Mouse (Mus musculus): ENCODE data around the gene Gorasp1. TPM values are rescaled to one million over a fixed set of nuclear protein-coding genes. Genes with fewer than 3 reads are reported as not detected.
A peak's percentile ranks its signal among the peaks of the same experiment; 100 is the strongest.

Gene Gorasp1
- polyA plus RNA-seq, 1 experiment, result 8.3 TPM

DNA sequence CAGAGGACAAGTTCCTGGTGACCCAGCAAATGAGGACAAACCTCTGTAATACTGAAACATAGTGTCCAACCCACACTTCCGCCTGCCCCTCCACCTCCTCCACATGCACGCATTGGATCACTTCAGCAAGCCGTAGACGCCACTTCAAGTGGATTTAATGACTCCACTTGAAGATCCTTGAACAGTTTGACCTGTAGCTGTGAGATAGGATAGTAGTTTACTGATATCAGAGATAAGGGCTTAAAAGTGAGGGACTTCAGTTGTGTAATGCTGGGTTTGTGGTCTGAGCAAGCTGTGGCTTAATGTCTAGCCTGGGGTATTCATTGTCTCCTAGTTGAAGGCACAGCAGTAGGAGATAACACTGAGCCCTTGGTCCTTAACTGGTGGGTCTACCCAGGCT is 13.9 kb downstream of the Gorasp1 start:
- Histone ChIP-seq H3K4me1 (ENCODE audit: control insufficient read depth, insufficient read depth, insufficient read length, low read length) (no peaks in the 10 kb centered on the region), H3K4me3 (ENCODE audit: insufficient read depth, low read depth, low read length) (no peak overlapping the region), H3K27ac (replicated peaks; ENCODE audit: low read depth, low read length) (no peak overlapping the region)

DNA sequence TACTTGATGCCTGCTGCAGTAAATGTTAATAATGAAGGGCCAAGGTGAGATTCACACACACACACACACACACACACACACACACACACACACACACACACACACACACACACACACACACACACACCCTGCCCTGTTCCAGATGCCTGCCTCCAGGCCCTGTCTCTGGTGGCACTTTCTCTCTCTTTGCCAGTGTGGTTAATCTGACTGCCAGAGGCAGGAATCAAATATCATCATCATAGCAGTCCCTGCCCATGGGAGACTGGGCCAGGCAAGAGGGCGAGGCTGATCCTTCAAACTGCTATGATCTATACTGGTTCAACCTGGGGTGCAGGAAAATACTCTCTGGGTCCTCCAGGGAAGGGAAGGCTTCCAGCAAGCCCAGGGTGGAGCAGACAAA is 17.5 kb downstream of the Gorasp1 start:
- no peaks in the 10 kb centered on the region for H3K4me1 ChIP-seq (ENCODE audit: control insufficient read depth, insufficient read depth, insufficient read length, low read length)
- H3K27ac ChIP-seq (replicated peaks; ENCODE audit: low read depth, low read length), result no peak overlapping the region
- H3K4me3 ChIP-seq (ENCODE audit: insufficient read depth, low read depth, low read length), result no peak overlapping the region

DNA sequence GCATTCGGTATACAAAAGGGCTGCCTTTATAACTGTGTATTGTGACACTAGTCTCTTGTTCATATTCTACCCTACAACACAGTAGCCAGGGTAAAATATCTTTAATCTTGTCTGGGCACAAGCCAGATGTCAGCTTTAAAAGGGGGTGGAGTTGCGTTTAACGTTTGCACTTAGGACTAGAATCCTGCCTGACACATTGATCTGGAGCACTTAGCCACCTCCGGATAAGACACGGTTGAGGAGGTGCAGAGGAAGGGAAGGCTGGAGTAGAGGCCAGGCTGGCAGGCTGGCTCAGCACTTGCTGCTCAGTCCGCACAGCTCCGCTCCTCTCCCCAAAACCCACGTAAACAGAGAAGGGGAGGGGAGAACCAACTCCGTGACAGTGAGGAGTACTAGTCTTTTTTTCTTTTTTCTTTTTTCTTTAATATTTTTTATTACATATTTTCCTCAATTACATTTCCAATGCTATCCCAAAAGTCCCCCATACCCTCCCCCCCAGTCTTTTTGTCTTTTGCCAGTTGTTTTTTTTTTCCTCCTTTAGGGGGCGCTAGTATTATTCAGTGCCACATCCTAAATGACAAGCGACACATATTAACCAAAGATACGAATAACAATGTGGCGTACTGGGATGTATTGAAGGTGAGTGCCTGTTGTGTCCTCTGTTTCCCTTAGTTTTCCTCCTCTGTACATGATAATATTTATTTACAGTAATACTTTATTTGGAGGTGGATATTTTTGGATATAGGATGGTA is 24.1 kb downstream of the Gorasp1 start:
- H3K4me1 ChIP-seq (ENCODE audit: control insufficient read depth, insufficient read depth, insufficient read length, low read length), result no peaks in the 10 kb centered on the region
- H3K27ac ChIP-seq (replicated peaks; ENCODE audit: low read depth, low read length), result no peak overlapping the region
- no peak overlapping the region for H3K4me3 ChIP-seq (ENCODE audit: insufficient read depth, low read depth, low read length)

DNA sequence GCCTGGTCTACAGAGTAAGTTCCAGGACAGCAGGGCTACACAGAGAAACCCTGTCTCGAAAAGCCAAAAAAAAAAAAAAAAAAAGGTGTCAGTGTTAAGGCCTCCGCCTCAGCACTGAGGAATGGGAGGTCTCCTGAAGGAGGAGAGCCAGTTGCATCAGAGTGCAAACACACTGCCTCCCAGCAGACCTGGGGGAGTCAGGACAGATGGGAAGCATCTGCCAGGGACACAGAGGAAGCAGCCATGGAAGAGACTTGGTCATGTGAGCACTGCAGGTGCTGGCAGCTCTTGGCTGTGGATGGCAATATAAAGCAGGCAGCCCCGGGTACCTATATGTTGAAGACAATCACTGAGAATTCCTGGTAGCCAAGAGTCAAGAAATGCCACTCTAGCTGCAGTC is 27.4 kb downstream of the Gorasp1 start:
- Histone ChIP-seq H3K27ac (replicated peaks; ENCODE audit: low read depth, low read length) (no peak overlapping the region), H3K4me1 (ENCODE audit: control insufficient read depth, insufficient read depth, insufficient read length, low read length) (no peaks in the 10 kb centered on the region), H3K4me3 (ENCODE audit: insufficient read depth, low read depth, low read length) (no peak overlapping the region)

DNA sequence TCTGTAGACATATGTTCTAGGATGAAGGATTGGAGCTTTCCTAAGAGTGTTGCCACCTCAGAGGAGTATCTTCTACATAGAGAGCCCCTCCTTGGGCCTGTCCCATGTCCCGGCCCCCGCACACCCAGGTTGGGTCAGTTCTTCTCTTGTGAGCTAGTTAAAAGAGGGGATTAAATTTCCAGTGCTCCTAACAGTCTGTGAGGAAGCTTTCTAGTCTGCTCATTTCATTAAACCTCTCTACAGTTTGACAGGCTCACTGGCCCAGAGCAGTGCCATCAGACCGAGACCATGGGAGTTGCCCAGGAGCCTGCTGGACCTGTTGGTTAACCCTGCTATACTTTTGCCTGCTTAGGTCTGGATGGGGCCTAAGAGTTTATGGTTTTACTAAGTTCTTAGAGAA is 28.7 kb downstream of the Gorasp1 start:
- Histone ChIP-seq H3K4me1 (ENCODE audit: control insufficient read depth, insufficient read depth, insufficient read length, low read length) (no peaks in the 10 kb centered on the region), H3K27ac (replicated peaks; ENCODE audit: low read depth, low read length) (no peak overlapping the region)

DNA sequence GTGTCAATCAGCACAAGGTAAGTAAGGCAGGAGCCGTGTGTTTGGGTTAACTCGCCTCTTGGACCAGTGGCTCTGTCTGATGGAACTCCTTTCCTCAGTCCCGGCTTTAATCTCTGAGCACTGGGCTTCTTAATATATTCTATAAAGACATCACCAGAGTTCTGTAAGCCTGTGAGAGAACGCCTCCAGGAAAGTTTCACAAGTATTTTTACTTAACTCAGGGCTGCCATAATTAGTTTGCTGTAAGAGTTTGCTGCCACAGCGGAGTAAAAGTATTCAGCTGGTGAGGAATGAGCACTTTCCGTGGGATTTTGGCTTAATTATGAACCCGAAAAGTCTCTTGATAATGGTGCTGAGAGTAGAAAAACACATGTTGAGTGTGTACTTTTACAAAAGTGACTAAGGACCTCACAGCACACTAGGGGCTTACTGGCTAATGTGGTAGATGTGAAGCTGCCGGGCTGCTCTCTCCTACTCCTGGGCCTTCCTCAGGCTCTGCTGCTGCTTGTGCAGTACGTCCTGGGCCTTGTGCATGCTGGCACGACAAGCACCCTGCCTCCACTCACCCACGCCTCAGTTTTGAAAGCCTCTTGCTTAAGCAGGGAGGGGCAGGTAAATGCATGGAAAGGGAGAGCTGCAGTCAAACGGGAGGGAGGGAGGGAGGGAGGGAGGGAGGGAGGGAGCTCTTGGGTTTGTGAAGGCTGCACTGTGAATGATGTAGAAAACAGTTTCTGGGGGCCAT is 34.8 kb downstream of the Gorasp1 start:
- Histone ChIP-seq H3K4me1 (ENCODE audit: control insufficient read depth, insufficient read depth, insufficient read length, low read length) (no peaks in the 10 kb centered on the region), H3K27ac (replicated peaks; ENCODE audit: low read depth, low read length) (no peak overlapping the region), H3K4me3 (ENCODE audit: insufficient read depth, low read depth, low read length) (no peak overlapping the region)

More for the DNA sequence above, 28.7 kb downstream of the Gorasp1 start:
- H3K4me3 ChIP-seq (ENCODE audit: insufficient read depth, low read depth, low read length), result no peak overlapping the region

DNA sequence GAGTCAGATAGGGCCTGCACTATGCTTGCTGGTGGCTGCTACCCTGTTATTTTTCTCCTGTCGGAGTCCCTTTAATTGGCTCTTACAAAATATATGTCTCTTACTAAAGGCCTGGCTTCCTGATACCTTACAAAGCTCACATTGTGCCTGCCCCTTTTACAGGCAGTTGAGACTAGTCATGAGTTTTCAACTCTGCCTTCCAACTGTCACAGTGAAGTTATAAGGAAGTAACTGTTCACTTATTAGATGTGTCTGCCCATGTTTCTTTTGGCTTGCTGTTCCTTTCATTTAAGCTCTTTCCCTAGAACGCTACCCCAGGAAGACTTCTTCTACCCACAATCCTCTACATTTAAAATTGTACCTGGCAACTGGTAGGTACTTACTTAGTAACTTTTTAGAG is 37.9 kb downstream of the Gorasp1 start:
- no peak overlapping the region for H3K27ac ChIP-seq (replicated peaks; ENCODE audit: low read depth, low read length)
- no peak overlapping the region for H3K4me3 ChIP-seq (ENCODE audit: insufficient read depth, low read depth, low read length)
- H3K4me1 ChIP-seq (ENCODE audit: control insufficient read depth, insufficient read depth, insufficient read length, low read length), result peaks cover 7% of the 10 kb centered on the region; the same call in 1 of the 2 replicates

DNA sequence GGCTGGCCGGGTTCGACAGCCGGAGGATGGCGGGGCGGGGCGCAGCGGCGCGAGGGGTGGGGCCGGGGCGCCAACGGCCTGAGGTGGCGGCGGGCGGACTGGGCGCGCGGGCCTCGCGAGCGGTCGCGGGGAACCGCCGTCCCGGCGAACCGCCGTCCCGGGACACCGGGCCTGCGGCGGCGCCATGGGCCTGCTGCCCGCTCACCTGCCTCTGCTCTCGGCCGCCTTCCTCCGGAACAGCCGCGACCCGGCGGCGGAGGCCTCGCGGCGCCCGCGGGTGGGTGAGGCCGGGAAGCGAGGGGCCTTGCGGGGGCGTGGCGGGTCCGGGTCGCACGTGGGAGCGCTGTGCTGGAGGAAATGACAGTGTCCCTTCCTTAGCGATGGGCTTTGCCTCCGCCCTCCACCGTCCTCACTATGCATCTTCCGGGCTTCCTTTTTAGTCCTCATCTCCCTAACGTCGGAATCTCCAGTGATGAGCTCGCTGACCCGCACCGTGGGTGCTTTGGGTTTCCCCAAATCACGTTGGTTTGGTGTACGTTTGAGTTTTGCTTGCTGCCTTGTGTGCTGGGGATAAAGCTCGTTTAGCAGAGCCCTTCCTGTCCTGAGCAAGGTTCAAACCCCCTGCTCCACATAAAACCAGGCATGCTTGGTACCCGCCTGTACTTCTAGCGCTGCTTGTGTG is 42.2 kb downstream of the Gorasp1 start:
- Histone ChIP-seq H3K4me3 (ENCODE audit: insufficient read depth, low read depth, low read length) (peak overlapping the region; percentile 69), H3K4me1 (ENCODE audit: control insufficient read depth, insufficient read depth, insufficient read length, low read length) (peaks cover 7% of the 10 kb centered on the region; the same call in 1 of the 2 replicates), H3K27ac (replicated peaks; ENCODE audit: low read depth, low read length) (peak overlapping the region; percentile 38; the same call in 1 of the 2 replicates)

DNA sequence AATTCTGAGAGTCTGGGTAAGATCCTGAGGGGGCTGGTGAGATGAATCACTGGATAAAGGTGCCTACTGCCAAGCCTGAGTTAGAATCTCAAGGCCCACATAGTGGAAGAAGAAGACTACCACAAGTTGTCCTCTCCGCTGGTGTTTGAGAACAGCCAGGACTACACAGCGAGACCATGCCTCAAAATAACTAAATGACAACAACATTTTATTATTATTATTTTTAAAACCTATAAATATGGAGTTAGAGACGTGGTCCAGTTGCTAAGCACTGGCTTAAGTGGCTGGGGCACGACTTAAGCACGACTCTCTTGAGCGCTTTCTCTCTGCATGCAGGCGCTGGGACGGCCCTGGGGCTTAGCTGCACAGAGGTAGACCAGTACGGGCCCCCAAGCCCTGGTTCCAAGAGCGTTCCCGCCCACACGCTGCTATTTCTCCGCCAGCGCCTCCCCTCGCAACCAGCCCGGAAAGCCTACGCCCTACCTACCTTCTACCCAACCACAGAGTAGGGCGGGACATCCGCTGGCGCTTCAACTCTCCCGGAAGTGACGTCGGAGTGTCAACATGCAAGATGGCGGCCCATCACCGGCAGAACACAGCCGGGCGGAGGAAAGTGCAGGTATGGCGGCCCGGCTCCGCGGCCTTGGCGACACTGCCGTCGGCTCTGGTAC is 42.9 kb downstream of the Gorasp1 start, which contains the start of gene Wdr48:
Gene Wdr48 (plus strand): TSS at position 540 of the 671 bp plus-strand sequence.
- Histone ChIP-seq H3K4me3 (ENCODE audit: insufficient read depth, low read depth, low read length) (peak within 1 kb of the TSS; percentile 69), H3K27ac (replicated peaks; ENCODE audit: low read depth, low read length) (peak within 1 kb of the TSS; percentile 38; the same call in 1 of the 2 replicates), H3K4me1 (ENCODE audit: control insufficient read depth, insufficient read depth, insufficient read length, low read length) (peaks cover 7% of the 10 kb centered on the region; the same call in 1 of the 2 replicates)

DNA sequence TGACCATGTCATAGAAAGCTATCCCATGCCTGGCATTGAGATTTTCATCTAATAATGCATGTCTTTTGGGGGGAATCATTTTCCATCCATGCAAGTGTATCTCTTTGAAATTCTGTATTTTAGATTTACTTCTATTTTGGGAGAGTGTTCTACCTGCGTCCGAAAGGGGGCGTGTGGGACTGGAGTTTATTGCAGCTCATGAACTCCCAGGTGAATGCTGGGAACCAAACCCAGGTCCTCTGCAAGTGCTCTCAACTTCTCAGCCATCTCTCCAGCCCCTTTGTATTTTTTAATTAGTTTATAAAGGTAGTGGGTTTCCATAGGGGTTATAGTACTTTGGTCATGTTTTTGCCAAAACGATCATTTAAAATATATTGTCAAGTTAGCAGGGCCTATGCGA is 43.5 kb downstream of the Gorasp1 start:
- H3K27ac ChIP-seq (replicated peaks; ENCODE audit: low read depth, low read length), result no peak overlapping the region
- H3K4me1 ChIP-seq (ENCODE audit: control insufficient read depth, insufficient read depth, insufficient read length, low read length), result peaks cover 7% of the 10 kb centered on the region; the same call in 1 of the 2 replicates
- no peak overlapping the region for H3K4me3 ChIP-seq (ENCODE audit: insufficient read depth, low read depth, low read length)

DNA sequence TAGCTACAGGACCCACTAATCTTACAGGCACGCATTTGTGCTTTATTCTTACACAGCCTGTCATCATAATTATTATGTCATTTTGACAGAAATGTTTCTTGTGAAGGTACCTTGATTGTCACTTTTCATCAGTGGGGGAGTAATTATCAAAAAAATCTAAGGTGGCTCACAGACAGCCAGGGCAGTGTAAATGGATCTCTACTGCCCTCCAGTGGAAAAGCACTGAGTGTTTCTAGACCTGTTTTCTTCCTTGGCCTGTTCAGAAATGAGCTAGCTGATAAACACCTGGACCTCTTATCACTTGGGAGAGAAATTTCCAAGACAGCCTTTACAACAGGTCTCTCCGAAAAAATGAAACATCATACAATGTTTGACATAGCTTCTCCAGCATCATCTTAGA is 46.7 kb downstream of the Gorasp1 start:
- Histone ChIP-seq H3K4me1 (ENCODE audit: control insufficient read depth, insufficient read depth, insufficient read length, low read length) (peaks cover 3% of the 10 kb centered on the region; the same call in 1 of the 2 replicates), H3K27ac (replicated peaks; ENCODE audit: low read depth, low read length) (no peak overlapping the region)

DNA sequence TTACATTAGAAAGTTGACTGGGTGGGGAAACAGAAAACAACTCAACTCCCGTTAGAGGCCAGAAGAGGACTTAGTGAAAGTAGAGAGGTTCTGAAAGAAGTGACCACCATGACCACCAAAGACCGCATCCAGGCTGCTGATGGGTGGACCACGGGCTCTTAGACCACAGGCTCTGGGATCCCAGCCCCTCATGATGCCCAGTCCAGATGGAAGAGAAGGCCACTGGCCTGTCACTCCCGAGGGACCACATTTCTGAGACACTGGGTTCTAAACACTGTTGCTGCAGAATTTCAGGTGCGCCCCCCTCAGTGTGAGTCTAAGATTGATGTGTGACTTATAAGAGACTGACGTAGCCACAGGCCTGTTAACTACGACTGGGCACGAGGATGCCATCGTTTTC is 47.9 kb downstream of the Gorasp1 start:
- Histone ChIP-seq H3K4me3 (ENCODE audit: insufficient read depth, low read depth, low read length) (no peak overlapping the region), H3K27ac (replicated peaks; ENCODE audit: low read depth, low read length) (no peak overlapping the region), H3K4me1 (ENCODE audit: control insufficient read depth, insufficient read depth, insufficient read length, low read length) (no peaks in the 10 kb centered on the region)

More for the DNA sequence above, 46.7 kb downstream of the Gorasp1 start:
- H3K4me3 ChIP-seq (ENCODE audit: insufficient read depth, low read depth, low read length), result no peak overlapping the region

DNA sequence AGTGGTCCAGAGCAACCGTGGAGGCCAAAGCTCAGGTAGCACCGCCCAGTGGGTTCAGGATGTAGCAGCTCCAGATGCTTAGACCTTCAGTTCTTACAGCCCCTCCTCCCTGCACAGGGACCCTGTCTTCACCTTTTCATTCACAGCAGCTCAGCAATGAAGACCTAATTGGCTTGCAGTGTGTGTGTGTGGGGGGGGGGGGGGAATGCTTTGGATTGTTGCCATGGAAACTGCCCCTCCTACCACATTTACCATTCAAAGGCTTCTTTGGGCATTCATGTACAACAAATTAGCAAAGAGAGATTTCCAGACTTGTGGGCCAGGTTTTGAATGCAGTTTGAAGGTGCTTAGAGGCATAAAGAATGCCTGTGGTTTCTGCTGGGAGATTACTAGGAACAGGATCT is 48.5 kb downstream of the Gorasp1 start:
- Histone ChIP-seq H3K4me3 (ENCODE audit: insufficient read depth, low read depth, low read length) (no peak overlapping the region), H3K27ac (replicated peaks; ENCODE audit: low read depth, low read length) (no peak overlapping the region), H3K4me1 (ENCODE audit: control insufficient read depth, insufficient read depth, insufficient read length, low read length) (no peaks in the 10 kb centered on the region)

DNA sequence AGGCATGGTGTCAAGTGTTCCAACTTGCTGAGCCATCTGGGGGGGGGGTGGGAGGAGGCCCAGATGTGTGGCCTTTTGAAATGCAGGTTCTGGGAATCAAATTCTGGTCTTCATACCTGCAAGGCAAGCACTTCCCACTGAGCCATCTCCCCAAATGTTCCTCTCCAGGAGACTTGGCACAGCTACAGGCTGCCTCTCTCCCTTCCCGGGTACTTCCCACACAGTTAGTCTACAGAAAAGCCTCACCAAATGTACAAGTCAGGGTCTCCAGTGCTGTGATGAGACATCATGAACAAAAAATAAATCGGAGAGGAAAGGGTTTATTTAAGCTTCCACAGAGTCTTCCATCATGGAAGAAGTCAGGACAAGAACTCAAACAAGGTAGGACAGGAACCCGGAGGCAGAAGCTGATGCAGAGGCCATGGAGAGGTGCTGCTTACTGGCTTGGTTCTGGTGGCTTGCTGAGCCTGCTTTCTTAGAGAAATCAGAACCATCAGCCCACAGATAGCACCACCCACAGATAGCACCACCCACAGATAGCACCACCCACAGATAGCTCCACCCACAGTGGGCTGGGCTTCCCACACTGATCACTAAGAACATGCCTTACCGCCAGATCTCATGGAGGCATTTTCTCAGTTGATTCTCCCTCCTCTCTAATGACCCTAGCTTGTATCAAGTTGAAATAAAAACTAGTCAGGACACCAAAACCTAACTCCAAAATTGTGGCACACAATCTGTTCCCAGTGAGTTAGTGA is 50.0 kb downstream of the Gorasp1 start:
- Histone ChIP-seq H3K4me3 (ENCODE audit: insufficient read depth, low read depth, low read length) (no peak overlapping the region), H3K27ac (replicated peaks; ENCODE audit: low read depth, low read length) (no peak overlapping the region), H3K4me1 (ENCODE audit: control insufficient read depth, insufficient read depth, insufficient read length, low read length) (no peaks in the 10 kb centered on the region)
